Mouse (Mus musculus) effector memory CD4-positive, alpha-beta T cell, adult 7 months (primary cell): Measurements from ENCODE around the gene Tgif1. TPM values are rescaled to one million over a fixed set of nuclear protein-coding genes. Genes with fewer than 3 reads are reported as not detected.

Source experiments
- polyA plus RNA-seq: library from polyadenylated mRNA; unstranded; fragments of 100-300 nt; shearing (Covaris generic); gene quantifications from one replicate; pipeline ENCODE4 v1.2.1, GENCODE M21; 2017

The Tgif1 gene
- 1,337 TPM for polyA plus RNA-seq

DNA sequence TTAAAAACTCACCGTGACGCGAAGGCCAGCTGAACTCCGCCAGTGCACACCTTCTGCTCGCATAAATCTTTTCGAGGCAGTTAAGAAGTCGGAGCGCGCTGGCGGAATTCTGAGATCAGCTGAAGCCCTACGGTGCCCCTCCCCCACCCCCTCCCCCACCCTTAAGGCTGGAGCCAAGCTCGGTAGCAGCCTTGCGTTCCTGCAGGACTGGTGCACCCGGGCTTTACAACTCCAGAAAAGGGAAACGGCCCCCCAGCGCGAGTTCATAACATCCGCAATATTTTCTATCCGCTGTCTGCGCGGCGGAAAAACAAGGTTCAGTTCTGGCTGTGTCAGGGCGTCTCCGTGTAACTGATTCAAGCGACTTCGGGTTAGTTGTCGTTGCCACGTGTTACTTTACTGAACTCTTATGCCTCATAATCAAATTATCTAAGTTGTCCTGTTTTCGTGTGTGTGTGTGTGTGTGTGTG lies at the start of gene Tgif1:
Gene Tgif1 (minus strand): TSS at position 111 of the 470 bp plus-strand sequence.

Other genes with a start within 250 kb of the Tgif1 start
- 1.1 TPM for gene Myom1, start 149.1 kb upstream of the Tgif1 start, polyA plus RNA-seq
- 976 TPM for gene Myl12a, start 149.3 kb upstream of the Tgif1 start, polyA plus RNA-seq